Mouse (Mus musculus): ENCODE data around the gene Sult6b2.

Gene Sult6b2

DNA sequence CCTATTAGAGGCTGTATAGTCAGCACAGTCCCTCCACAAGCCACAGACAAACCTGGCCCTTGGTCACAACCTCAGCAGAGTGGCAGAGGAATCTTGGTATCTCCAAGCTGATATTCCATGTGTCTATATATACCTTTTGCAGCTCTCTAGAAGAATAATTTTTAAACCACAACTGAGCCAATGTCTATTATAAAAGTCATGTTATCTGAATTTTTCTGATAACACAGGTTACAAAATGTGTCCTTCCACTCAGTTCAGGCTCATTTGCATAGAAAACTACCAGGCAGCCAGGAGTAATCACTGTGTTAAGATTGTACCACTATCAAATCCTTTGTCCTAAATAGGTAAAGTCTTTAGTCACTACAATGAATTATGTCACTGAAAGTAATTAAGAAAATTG, at the start of gene Sult6b2:
Gene Sult6b2, minus strand, starts transcription at position 101 of the 400 bp plus-strand sequence.
- no peak for DNase-seq (ENCODE audit: low read depth, low spot score)

GRCm38 (mm10) chr6:142852419-142853377, 48.4 kb upstream of the Sult6b2 start:
- no peak for DNase-seq (ENCODE audit: low read depth, low spot score)

GRCm38 (mm10) chr6:142850436-142850835, 46.1 kb upstream of the Sult6b2 start:
- DNase-seq (ENCODE audit: low read depth, low spot score): no peak

DNA sequence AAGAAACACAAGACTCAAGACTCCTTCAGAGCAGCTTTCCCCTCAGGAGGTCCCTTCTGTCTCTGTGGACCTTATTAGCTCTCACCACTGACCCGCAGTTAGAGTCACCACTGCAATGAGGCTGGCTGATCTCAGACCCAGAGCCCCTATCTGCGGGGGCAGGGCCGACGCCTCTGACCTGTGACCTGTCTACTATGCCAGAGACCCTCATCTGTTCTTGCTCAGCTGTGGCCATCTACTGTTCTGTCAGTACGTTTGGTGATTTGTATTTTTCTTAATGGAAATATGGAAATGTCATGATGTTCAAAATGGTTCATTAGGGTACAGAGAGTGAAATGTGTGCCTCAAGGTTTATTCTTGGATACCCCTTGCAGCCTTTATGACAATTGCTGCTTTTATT, 45.0 kb upstream of the Sult6b2 start:
- no peak for DNase-seq (ENCODE audit: low read depth, low spot score)

GRCm38 (mm10) chr6:142847914-142848674, 43.8 kb upstream of the Sult6b2 start:
- DNase-seq (ENCODE audit: low read depth, low spot score): no peak

GRCm38 (mm10) chr6:142846855-142847254, 42.6 kb upstream of the Sult6b2 start:
- peak; percentile 63 for DNase-seq (ENCODE audit: low read depth, low spot score)

DNA sequence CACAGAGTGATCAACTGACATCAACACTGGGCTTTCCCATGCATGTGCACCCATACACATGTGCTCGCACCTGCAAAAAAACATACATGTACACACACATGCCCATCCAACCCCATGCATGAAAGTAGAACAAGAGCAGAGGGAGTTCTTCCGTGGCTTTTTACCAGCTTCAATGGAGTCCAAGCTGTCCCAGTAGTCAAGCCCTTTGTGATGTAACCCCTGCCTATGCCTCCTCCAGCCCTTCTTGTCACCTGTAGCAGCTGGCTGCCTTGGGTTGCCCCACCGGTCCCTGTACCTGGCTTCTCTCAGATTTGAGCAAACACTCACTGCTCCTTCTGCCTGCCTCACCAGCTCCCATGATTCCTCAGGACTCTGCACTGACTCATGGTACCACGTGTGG, 40.8 kb upstream of the Sult6b2 start:
- DNase-seq (ENCODE audit: low read depth, low spot score): no peak

DNA sequence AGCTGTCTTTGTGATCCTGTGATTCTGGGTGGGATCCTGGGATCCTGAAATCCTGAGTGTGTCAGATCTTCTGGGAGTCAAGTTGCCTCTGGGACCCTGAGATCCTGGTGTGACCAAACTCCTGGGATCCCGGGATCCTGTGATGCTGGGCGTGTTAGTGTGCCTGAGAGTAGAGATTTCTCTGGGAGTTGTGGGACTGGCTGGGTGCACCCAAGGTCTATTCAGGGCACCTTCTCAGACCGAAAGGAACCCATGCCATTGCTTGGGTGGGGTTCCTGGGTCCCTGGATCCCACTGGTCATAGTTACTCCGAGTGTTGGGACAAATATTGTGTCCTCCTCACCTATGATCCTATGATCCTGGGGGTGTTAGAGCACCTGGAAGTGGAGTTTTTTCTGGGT, 39.8 kb upstream of the Sult6b2 start:
- DNase-seq (ENCODE audit: low read depth, low spot score): no peak

GRCm38 (mm10) chr6:142838501-142838900, 34.2 kb upstream of the Sult6b2 start:
- DNase-seq (ENCODE audit: low read depth, low spot score): no peak

DNA sequence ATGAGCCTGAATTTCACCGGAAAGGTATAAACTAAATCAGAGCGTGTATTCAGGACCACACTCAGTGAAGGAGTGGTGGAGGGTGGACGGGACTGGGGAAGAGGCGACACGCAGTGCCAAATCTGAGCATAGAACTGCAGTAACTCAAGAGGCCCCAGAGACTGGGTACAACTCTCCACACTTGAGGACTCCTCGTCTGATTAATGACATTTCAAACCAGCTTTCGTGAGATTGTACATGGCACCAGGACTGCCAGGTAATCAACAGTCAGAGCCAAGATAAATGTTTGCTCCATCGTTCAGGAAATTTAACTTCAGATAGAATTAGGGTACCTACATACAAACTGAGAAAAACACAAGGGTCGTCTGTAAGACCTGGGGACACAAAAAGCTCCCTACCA, 33.0 kb upstream of the Sult6b2 start:
- no peak for DNase-seq (ENCODE audit: low read depth, low spot score)

- DNase-seq (ENCODE audit: low read depth, low spot score): peak; percentile 18
Observed at GRCm38 (mm10) chr6:142835726-142836125, 31.4 kb upstream of the Sult6b2 start.

- DNase-seq (ENCODE audit: low read depth, low spot score): no peak
Observed at GRCm38 (mm10) chr6:142834911-142835310, 30.6 kb upstream of the Sult6b2 start.

GRCm38 (mm10) chr6:142831706-142832105, 27.4 kb upstream of the Sult6b2 start:
- DNase-seq (ENCODE audit: low read depth, low spot score): no peak

DNA sequence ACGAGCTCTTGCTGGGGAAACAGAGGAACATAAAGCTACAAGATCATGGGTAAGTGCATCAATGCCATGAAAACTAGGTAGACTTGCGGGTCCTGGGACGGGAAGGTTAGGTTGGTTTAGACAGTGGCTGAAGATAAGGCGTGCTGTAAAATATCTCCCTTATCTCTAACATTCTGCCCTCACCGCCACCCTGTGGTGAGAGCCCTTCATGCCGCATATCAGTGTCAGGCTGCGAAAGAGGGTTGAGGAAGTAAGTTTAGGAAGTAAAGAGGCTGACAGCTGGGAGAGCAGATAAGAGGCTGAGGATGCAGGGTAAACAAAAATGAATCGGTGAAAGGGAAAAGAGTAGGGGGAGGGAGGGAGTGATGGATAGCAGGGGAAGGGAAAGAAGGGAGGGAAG, 26.9 kb upstream of the Sult6b2 start:
- no peak for DNase-seq (ENCODE audit: low read depth, low spot score)

- no peak for DNase-seq (ENCODE audit: low read depth, low spot score)
Observed at GRCm38 (mm10) chr6:142830221-142830620, 25.9 kb upstream of the Sult6b2 start.

DNA sequence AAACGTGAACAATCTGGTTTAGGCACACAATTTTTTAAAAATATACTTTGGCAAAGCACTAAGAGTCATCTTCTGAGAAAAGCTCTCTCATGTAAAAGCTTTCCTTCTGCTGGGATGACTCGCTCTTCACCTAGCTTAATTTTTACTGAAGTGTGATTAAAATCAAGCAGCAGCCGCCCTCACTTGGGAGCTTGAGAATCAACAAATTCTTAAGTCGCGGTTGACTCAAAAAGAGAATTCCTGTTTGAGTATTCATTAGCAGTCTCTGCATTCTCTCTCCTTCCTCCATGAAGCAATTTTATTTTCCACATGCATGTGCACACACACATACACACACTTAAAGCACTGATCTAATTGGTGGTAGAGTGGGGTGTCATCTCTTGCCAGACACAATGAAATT, 21.1 kb upstream of the Sult6b2 start:
- no peak for DNase-seq (ENCODE audit: low read depth, low spot score)

DNA sequence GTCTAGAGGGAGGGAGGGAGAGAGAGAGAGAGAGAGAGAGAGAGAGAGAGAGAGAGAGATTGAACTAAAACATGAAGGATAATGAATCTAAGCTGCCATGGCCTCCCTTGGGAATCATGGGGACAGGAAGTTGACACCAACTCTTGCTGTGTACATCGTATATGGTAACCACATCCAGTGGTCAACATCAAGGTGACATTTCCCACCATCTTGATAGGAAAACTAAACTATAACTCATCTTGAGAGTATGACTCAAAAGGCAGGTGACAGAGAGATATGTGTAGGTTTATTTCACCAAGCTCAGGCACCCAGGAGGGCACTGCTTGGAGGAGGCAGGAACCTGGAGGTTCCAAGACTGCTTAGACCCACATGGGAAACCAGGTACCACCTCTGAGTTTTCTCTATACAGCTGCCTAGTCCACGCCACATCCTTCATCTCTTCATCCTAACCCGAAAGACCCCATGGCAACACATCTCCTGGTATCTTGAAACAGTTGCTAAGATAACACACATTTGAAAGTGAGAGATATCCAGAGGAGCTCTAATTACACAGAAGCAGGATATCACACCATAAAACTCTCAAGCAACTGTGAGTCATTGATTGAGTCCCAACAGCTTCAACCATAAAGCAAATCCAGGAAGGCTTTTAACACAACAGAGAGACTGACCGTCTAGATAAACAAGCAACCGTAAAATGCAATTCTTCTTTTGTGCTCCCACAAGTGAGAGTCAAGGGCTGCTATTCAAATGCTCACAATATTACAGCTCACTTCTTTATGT, 18.9 kb upstream of the Sult6b2 start:
- DNase-seq (ENCODE audit: low read depth, low spot score): no peak

GRCm38 (mm10) chr6:142818306-142818705, 14.0 kb upstream of the Sult6b2 start:
- no peak for DNase-seq (ENCODE audit: low read depth, low spot score)

DNA sequence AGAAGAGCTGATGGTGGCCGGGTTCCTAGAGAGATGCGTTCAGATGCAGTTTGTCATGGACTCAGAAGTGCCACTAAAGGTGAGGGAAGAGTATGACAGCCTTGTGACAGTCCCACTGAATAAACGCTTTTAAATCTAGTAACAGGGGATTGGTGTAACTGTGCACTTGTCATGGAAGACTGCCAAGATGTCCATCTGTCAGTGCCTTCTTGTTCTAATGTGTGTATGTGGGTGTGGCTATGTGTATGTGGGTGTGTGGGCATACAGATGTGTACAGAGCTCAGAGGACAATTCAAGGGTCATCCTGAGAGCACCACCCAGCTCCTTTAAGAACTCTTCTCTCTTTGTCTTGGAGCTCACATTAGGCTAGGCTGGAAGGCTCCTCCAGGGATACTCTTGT, 11.2 kb upstream of the Sult6b2 start:
- no peak for DNase-seq (ENCODE audit: low read depth, low spot score)

DNA sequence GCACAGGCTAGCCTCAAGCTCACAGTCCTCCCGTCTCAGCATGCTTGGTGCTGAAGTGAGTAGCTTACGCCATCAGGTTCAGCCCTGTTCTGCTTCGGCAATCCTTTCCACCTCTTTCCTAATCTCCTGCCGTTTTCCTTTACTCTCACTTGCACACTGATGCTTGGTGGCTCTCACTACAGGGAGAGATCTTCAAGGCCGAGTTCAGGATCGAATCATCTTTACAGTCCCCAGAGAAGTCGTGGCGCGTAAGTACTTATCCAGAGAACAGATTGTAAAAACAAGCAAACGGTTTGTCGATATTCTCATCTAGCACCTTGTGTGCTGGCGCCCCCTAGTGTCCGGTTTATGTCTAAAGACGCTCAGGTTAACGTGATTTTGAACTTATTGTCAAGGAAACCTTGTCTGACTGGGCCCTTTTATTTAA, 10.2 kb upstream of the Sult6b2 start:
- peak; percentile 94 for DNase-seq (ENCODE audit: low read depth, low spot score)

DNA sequence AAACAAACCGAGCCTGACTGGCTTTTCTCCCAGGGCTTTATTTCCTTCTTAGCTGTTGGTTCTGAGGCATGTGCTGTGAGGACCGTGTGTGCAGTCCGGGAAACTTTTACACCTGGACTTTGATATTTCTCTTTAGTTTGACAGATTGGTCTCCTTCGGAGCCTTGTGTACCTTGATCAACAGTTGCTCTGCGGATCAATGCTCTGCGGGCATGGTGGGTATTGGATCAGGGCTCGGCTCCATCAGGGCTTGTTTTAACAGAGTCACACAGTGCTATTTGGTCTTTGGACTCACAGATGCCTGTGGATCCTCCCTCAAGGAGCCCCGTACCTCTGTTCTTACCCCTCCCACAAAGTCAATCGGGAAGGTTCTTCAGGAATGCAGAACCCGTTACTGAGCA, 9.7 kb upstream of the Sult6b2 start:
- no peak for DNase-seq (ENCODE audit: low read depth, low spot score)

DNA sequence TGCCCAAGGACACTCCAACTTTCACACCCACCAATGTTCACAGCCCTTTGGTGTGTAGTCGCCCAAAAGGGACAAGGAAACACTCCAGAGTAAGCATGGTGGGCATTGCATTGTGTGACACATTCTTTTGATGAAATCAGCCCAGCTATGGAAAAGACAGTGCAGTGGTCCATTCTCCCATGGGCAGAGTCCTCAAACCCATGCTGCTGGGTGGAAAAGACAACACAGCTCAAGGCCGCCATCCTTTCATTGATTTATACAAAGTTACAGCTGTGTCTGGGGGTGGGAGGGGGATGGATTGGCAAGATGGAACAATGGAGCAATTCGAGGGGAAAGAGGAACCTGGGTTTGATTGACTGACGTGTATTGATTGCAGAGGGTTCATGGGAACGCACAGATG, 8.7 kb upstream of the Sult6b2 start:
- no peak for DNase-seq (ENCODE audit: low read depth, low spot score)

All from R1 (cell line).